18 mouse cellular contexts compared by ENCODE assay signal in genomic region chr1:68466390-68466960, GRCm38 (mm10).
DNase-seq lines count a peak whose midpoint lies in the region; ATAC-seq and TF ChIP-seq lines count a peak whose summit lies in the region.
"Had no signal": no experiment of that assay in that cellular context is flagged by ENCODE, and none has a peak within 500 bp of the region (broad histone marks: within the 10 kb centered on the region; RNA-seq: fewer than 3 reads in every experiment).

No protein-coding gene starts in this region.

- no peaks in the 10 kb centered on the region for H3K4me1 ChIP-seq in liver, adult 2 months (ENCODE audit: control insufficient read depth, insufficient read depth, low read length)
- no peaks in the 10 kb centered on the region for H3K4me1 ChIP-seq in liver, embryonic 12.5 days
- H3K4me1 ChIP-seq in stomach, embryonic 14.5 days (ENCODE audit: control insufficient read depth, insufficient read depth, low read length) = no peaks in the 10 kb centered on the region
- H3K4me1 ChIP-seq in limb, embryonic 10.5 days = no peaks in the 10 kb centered on the region
- H3K4me1 ChIP-seq: embryonic facial prominence, embryonic 12.5 days; heart, embryonic 13.5 days had no signal

- H3K9me3 ChIP-seq in liver, embryonic 12.5 days (replicated peaks) = no peaks in the 10 kb centered on the region
- H3K9me3 ChIP-seq in stomach, embryonic 14.5 days (ENCODE audit: control insufficient read depth, low read depth, low read length) = no peaks in the 10 kb centered on the region
- no peaks in the 10 kb centered on the region for H3K9me3 ChIP-seq in limb, embryonic 10.5 days (replicated peaks)
- H3K9me3 ChIP-seq: embryonic facial prominence, embryonic 12.5 days; heart, embryonic 13.5 days had no signal

- no peak for TF ChIP-seq POLR2A in liver, adult 2 months (IDR thresholded peaks at IDR 0.05; ENCODE audit: extremely low read depth, insufficient read depth, low read length)
- no peak for TF ChIP-seq POLR2A in brain, embryonic 14.5 days (IDR thresholded peaks at IDR 0.05; ENCODE audit: borderline replicate concordance, extremely low read depth, insufficient read depth, insufficient read length, poor library complexity, severe bottlenecking)

- no peak overlapping the region for H3K9ac ChIP-seq in liver, adult 2 months (ENCODE audit: low read depth, low read length)
- H3K9ac ChIP-seq in liver, embryonic 12.5 days = no peak overlapping the region
- no peak overlapping the region for H3K9ac ChIP-seq in stomach, embryonic 14.5 days (replicated peaks; ENCODE audit: low read depth, low read length)
- H3K9ac ChIP-seq: embryonic facial prominence, embryonic 12.5 days; forebrain, postnatal 0 days; heart, embryonic 13.5 days had no signal

- ATAC-seq in liver, embryonic 12.5 days = no peak
- peak; percentile 87 for ATAC-seq in stomach, embryonic 14.5 days (ENCODE audit: insufficient number of reproducible peaks, insufficient read depth, low FRiP score, low read depth)
- ATAC-seq: forebrain, postnatal 0 days; hindbrain, embryonic 16.5 days had no signal

- TF ChIP-seq CTCF in liver, adult 2 months (IDR thresholded peaks at IDR 0.05; ENCODE audit: low read depth, low read length) = no peak
- TF ChIP-seq CTCF in brain, embryonic 14.5 days (IDR thresholded peaks at IDR 0.05; ENCODE audit: borderline replicate concordance, extremely low read depth, insufficient read depth, insufficient read length) = no peak

- no peaks in the 10 kb centered on the region for H3K36me3 ChIP-seq in liver, adult 2 months (ENCODE audit: control insufficient read depth, insufficient read depth, low read length)
- no peaks in the 10 kb centered on the region for H3K36me3 ChIP-seq in liver, embryonic 12.5 days
- no peaks in the 10 kb centered on the region for H3K36me3 ChIP-seq in stomach, embryonic 14.5 days (ENCODE audit: control insufficient read depth, insufficient read depth, low read length)
- H3K36me3 ChIP-seq in limb, embryonic 10.5 days = no peaks in the 10 kb centered on the region
- H3K36me3 ChIP-seq: embryonic facial prominence, embryonic 12.5 days; heart, embryonic 13.5 days had no signal

- H3K4me3 ChIP-seq in liver, adult 2 months (ENCODE audit: insufficient read depth, low read depth, low read length) = no peak overlapping the region
- no peak overlapping the region for H3K4me3 ChIP-seq in liver, embryonic 12.5 days
- H3K4me3 ChIP-seq in stomach, embryonic 14.5 days (ENCODE audit: low read depth, low read length) = no peak overlapping the region
- H3K4me3 ChIP-seq in limb, embryonic 10.5 days = no peak overlapping the region
- H3K4me3 ChIP-seq: embryonic facial prominence, embryonic 12.5 days; heart, embryonic 13.5 days had no signal

- no peak overlapping the region for H3K4me2 ChIP-seq in liver, embryonic 12.5 days
- no peak overlapping the region for H3K4me2 ChIP-seq in stomach, embryonic 14.5 days (replicated peaks; ENCODE audit: low read depth, low read length)
- H3K4me2 ChIP-seq: embryonic facial prominence, embryonic 12.5 days; heart, embryonic 13.5 days had no signal

- no peaks in the 10 kb centered on the region for H3K79me2 ChIP-seq in liver, adult 2 months (ENCODE audit: control insufficient read depth, insufficient read depth, low read length)

- no peaks in the 10 kb centered on the region for H3K27me3 ChIP-seq in liver, adult 2 months (ENCODE audit: control insufficient read depth, insufficient read depth, low read length)
- H3K27me3 ChIP-seq in liver, embryonic 12.5 days (replicated peaks) = no peaks in the 10 kb centered on the region
- H3K27me3 ChIP-seq in stomach, embryonic 14.5 days (ENCODE audit: control insufficient read depth, insufficient read depth, low read length) = no peaks in the 10 kb centered on the region
- no peaks in the 10 kb centered on the region for H3K27me3 ChIP-seq in limb, embryonic 10.5 days (ENCODE audit: low read depth, poor library complexity, severe bottlenecking)
- H3K27me3 ChIP-seq: embryonic facial prominence, embryonic 12.5 days; heart, embryonic 13.5 days had no signal

- DNase-seq in liver, adult 2 months (ENCODE audit: extremely low read depth, low read depth, low spot score) = peak; percentile 12
- peak; percentile 44 for DNase-seq in brain, embryonic 14.5 days (ENCODE audit: low read depth)
- no peak for DNase-seq in limb, embryonic 10.5 days (ENCODE audit: low spot score)
- DNase-seq in heart, adult 18-20 months = no peak
- DNase-seq: adrenal gland, adult 8-10 months; adrenal gland, postnatal 36 days; cerebellum, adult 11 months; cerebellum, adult 8-10 months; cerebellum, postnatal 14 days; embryo, embryonic 11 days; forebrain, postnatal 0 days; gastrocnemius, postnatal 14 days; heart, postnatal 36 days had no signal

- H3K27ac ChIP-seq in liver, adult 2 months (replicated peaks; ENCODE audit: insufficient read depth, low read depth, low read length) = no peak overlapping the region
- H3K27ac ChIP-seq in liver, embryonic 12.5 days = no peak overlapping the region
- H3K27ac ChIP-seq in stomach, embryonic 14.5 days (ENCODE audit: low read length) = no peak overlapping the region
- H3K27ac ChIP-seq in limb, embryonic 10.5 days = no peak overlapping the region
- H3K27ac ChIP-seq: embryonic facial prominence, embryonic 12.5 days; heart, embryonic 13.5 days had no signal

Comparison
In these comparisons a context has a peak if more than half of its experiments do, and no peak if none do; other contexts are left out.
1. DNase-seq: peak in liver, adult 2 months (single experiment) and brain, embryonic 14.5 days (single experiment); none in limb, embryonic 10.5 days (single experiment) and heart, adult 18-20 months (0 of 2).